Mouse (Mus musculus): Measurements from ENCODE around the gene Tbc1d25.

The Tbc1d25 gene

GRCm38 (mm10) chrX:8175504-8176385 lies at the start of gene Tbc1d25:
Tbc1d25 (minus strand) TSS chrX:8176181.
- DNase-seq (ENCODE audit: low spot score), result peak; percentile 77

GRCm38 (mm10) chrX:8223473-8223872 lies 47.5 kb upstream of the Tbc1d25 start:
- DNase-seq (ENCODE audit: low spot score), result no peak

DNA sequence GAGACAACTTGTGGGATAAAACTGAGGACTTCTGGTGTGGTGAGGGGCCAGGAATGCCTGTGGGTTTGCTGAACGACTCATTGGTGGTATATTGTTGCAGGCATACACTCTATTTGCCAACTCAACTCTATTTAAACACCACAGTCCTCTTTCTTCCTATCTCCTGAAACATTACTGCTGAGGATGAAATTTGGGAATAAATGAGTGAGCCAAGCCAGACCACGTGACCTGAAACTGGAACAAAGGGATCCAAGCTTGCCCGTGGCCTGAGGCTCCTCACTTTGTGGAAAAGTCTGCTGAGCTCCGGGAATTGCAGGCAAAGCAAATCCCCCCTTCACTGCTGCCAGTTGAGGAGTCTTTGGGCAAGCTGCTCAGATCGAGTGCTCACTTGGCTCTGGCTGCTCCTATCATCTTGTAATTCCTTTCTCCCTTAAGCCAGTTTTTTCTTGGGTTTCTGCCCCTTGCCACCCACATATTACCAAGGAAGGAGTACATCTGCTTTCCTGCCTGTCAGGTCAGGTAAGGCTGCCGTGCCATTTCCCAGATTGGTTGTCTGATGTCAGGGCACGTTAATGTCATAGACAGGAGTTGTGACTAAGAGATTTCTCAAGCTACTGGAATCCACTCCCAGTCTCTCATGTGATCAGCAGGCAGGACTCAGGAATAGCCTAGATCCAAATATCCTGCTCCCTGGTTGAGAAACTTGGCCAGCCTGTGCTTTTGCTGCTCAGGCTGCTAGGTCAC lies 46.9 kb upstream of the Tbc1d25 start:
- DNase-seq (ENCODE audit: low spot score), result no peak

DNA sequence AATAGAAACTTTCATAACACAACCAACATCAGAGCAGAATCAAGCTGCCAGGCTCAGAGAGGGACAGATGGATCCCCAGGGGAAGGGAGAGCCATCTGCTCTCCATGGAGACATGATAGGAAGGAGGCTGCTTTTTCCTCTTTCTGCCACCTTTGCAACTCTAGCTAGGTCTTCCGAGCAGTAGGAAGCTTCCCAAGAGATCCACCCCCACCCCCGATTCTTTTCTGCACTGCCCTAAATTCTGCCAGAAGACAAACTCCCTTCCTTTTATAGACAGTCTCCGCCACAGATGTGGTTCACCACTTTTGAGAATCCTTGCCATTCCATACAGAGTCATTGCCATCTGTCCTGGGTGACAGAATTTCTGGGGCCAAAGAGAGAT lies 46.3 kb upstream of the Tbc1d25 start:
- DNase-seq (ENCODE audit: low spot score), result no peak

- DNase-seq (ENCODE audit: low spot score), result no peak
Measured at GRCm38 (mm10) chrX:8219651-8220050, 43.7 kb upstream of the Tbc1d25 start.

DNA sequence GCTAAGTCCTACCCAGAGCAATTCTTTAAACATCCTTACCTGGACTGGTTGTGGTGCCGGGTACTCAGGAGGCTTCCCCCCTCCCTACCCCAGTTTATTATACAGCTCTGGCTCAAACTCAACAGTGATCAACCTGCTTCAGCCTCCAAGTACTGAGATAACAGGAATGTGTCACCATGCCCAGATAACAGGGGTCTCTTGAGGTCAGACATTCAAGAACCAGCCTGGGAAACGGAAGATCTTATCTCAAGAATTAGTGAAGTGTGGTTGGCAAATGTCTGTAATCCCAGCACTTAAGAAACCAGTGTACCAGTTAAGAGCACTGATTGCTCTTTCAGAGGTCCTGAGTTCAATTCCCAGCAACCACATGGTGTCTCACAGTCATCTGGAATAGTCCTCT lies 42.1 kb upstream of the Tbc1d25 start:
- no peak for DNase-seq (ENCODE audit: low spot score)

- DNase-seq (ENCODE audit: low spot score), result no peak
Measured at GRCm38 (mm10) chrX:8217383-8217782, 41.4 kb upstream of the Tbc1d25 start.

GRCm38 (mm10) chrX:8211490-8212207 lies 35.7 kb upstream of the Tbc1d25 start:
- no peak for DNase-seq (ENCODE audit: low spot score)

- DNase-seq (ENCODE audit: low spot score), result no peak
Measured at GRCm38 (mm10) chrX:8209720-8210119, 33.7 kb upstream of the Tbc1d25 start.

DNA sequence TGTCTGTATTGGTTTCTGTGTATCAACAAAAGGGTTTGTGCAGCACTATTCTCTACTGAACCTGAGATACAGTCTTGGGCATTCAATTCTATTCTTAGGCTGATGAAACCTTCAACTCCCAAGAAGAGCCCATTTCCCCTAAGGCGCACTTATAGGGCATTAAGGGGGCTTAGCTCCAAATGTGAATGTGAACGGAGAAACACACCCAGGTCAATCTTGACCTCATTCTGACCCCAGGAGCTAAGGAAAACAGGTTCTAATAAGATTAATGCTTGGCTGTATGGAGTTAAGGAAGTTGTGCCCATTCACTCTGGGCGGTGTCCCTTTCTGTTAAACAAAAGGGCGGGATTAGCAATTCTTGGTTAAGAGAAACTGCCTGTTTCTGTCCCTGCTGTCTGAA lies 31.2 kb upstream of the Tbc1d25 start:
- no peak for DNase-seq (ENCODE audit: low spot score)

DNA sequence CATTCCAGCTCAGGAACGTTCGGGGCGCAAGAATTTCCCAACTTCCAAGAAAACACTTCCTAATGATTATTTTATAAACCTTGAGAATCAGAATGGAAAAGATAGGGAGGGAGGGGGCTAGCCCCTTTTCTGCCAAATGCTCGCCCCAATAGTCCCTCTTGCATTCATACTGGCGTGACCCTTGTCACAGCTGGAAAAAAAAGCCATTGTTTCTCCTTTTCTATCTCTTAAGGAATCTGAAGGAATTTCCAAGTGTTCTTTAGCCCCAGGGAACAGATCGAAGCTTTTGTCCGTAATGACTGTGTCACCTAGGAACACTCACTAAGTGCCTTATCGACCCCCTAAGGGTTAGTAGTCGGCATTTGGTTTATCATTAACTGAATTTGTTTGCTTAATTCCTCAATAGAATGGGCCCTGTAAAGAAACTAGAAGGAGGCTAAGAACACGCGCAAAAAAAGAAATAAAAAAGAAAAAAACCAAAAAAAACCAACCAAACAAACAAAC lies 30.8 kb upstream of the Tbc1d25 start:
- no peak for DNase-seq (ENCODE audit: low spot score)

GRCm38 (mm10) chrX:8206015-8206693 lies 30.2 kb upstream of the Tbc1d25 start, which contains the start of gene Porcn:
Porcn (minus strand) TSS chrX:8206525.
- DNase-seq (ENCODE audit: low spot score), result peak; percentile 51

- DNase-seq (ENCODE audit: low spot score), result no peak
Measured at GRCm38 (mm10) chrX:8205551-8205950, 29.6 kb upstream of the Tbc1d25 start.

GRCm38 (mm10) chrX:8205088-8205487 lies 29.1 kb upstream of the Tbc1d25 start:
- no peak for DNase-seq (ENCODE audit: low spot score)

DNA sequence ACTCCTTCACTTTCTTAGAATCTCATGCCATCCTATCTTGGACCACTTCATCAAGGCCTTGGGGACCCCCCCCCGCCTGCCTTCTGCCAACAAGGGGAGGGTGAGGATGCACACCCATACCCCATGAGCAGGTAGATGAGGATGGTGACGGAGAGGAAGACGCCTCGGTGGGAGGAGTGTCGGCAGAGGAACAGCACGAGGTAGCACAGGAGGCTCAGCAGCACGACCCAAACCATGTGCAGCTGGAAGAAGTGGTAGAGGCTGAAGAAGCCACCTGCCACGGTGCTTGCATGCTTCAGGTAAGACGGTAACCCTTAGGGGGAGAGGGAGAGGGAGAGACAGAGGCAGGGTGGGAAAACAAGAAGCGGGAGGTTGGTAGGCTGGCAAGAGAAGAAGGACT lies 28.1 kb upstream of the Tbc1d25 start:
- no peak for DNase-seq (ENCODE audit: low spot score)

GRCm38 (mm10) chrX:8203105-8203504 lies 27.1 kb upstream of the Tbc1d25 start:
- no peak for DNase-seq (ENCODE audit: low spot score)

DNA sequence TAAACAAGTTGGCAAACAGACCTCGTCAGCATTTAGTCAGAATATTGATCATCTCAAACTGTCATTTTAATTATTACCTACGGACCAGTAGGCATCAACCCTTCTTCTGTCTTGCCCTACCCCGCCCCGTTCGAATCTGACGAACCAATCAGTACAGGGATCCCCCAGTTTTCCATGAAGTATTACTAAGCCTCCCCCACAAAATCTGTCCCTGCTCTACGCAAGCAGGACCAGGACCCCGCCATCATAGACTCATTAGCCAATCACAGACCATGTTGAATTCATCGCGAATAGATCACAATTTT lies 17.4 kb upstream of the Tbc1d25 start, which contains the start of gene Ebp:
Ebp (minus strand) TSS at position 94 of the 305 bp plus-strand sequence.
- no peak for DNase-seq (ENCODE audit: low spot score)

GRCm38 (mm10) chrX:8192640-8193418 lies 16.8 kb upstream of the Tbc1d25 start:
- peak; percentile 70 for DNase-seq (ENCODE audit: low spot score)

DNA sequence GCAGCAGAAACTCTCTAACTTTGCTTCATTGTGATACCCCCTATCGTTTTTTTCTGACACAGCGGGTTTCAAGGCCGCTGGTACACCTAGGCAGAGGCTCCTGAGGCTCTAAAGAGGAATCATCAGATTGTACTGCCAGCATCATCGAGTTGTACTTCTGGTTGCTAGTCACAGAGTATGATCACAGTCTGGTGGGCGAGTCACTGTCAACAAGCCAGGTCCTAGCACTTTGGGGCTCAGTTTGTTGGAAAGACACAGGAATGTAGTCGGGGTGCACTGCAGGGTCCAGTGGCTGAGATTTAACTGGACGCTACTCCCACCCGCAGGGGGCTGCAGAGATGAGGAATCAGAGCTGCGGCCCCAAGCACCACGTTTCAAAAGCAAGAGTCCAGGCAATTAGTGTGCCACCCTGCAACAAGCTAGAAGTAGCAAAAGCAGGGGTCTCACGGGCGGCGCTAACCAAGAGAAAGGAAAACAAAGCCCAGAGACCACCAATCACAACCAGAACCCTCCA lies 16.2 kb upstream of the Tbc1d25 start:
- no peak for DNase-seq (ENCODE audit: low spot score)

DNA sequence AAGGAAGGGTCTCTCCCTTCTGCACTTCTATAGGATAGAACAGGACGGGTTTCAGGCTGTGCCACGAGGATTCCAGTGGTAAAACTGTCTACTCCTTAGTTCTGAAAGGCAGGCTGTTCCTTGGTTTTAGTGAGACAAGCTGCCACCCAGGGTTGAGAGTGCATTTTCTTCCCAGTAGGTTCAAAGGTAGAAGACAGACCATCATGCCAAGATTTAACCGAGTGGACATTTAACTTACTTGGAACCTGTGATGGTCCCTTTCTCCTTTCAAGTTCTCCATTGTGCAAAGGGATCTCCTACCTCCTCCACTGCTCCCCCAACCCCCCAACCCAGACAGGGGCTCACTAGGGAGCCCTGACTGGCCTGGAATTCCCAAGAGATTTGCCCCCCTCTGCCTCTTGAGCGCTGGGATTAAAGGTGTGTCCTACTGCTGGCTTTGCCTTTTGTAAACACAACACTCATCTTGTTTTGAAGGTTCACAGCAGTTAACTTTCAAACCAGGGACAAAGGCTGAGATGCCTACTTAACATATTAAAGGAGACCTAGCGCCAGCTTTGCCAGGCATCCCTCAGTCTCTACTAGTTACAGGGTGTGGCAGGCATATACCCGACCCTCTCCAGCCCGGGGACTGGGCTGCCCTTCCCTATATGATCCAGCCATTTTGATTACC lies 7.0 kb upstream of the Tbc1d25 start:
- DNase-seq (ENCODE audit: low spot score), result no peak

Measured in spleen, adult 12 weeks (tissue).